Mouse (Mus musculus) granulocyte monocyte progenitor cell, adult 5-6 weeks (primary cell): ENCODE measurements at regions not wholly inside any gene's neighbourhood (a gene's known extent, or its start where the extent isn't known, plus 50 kb on each side); places are given as distances from the start of the nearest gene placed in this dataset.

ENCODE experiments used
- ATAC-seq: replicated peaks from 2 replicates; pipeline ENCODE4 v1.8.0; 2016; ENCODE audit warnings: mild to moderate bottlenecking, moderate TSS enrichment, inconsistent platforms; ENCODE audit not compliant: poor library complexity, severe bottlenecking

GRCm38 (mm10) chr8:34505829-34506555, 394.5 kb upstream of the Gm10131 start:
- no peak for ATAC-seq

- ATAC-seq = no peak
These were observed 393.6 kb upstream of the Gm10131 start for GRCm38 (mm10) chr8:34505102-34505501.

- no peak for ATAC-seq
These were observed 391.1 kb upstream of the Gm10131 start for GRCm38 (mm10) chr8:34502606-34503162.

GRCm38 (mm10) chr8:34499196-34499595, 387.7 kb upstream of the Gm10131 start:
- no peak for ATAC-seq

GRCm38 (mm10) chr8:34496751-34497150, 385.2 kb upstream of the Gm10131 start:
- no peak for ATAC-seq

- ATAC-seq = no peak
These were observed 384.4 kb upstream of the Gm10131 start for GRCm38 (mm10) chr8:34495974-34496373.

GRCm38 (mm10) chr8:34488746-34489400, 377.3 kb upstream of the Gm10131 start:
- no peak for ATAC-seq

GRCm38 (mm10) chr8:34486433-34487096, 375.0 kb upstream of the Gm10131 start:
- ATAC-seq = no peak

- peak; percentile 65 for ATAC-seq
These were observed 374.4 kb upstream of the Gm10131 start for GRCm38 (mm10) chr8:34485905-34486304.

- ATAC-seq = no peak
These were observed 373.8 kb upstream of the Gm10131 start for GRCm38 (mm10) chr8:34485346-34485745.

- ATAC-seq = peak; percentile 58; the same call in 1 of the 2 replicates
These were observed 373.2 kb upstream of the Gm10131 start for GRCm38 (mm10) chr8:34484551-34485335.

GRCm38 (mm10) chr8:34483212-34483611, 371.7 kb upstream of the Gm10131 start:
- ATAC-seq = no peak

GRCm38 (mm10) chr8:34482676-34483075, 371.1 kb upstream of the Gm10131 start:
- no peak for ATAC-seq

GRCm38 (mm10) chr8:34480496-34480895, 369.0 kb upstream of the Gm10131 start:
- ATAC-seq = no peak

GRCm38 (mm10) chr8:34478891-34479290, 367.4 kb upstream of the Gm10131 start:
- ATAC-seq = no peak

- ATAC-seq = no peak
These were observed 366.9 kb upstream of the Gm10131 start for GRCm38 (mm10) chr8:34478465-34478864.

- ATAC-seq = no peak
These were observed 364.7 kb upstream of the Gm10131 start for GRCm38 (mm10) chr8:34476146-34476820.

GRCm38 (mm10) chr8:34474593-34474992, 363.1 kb upstream of the Gm10131 start:
- no peak for ATAC-seq

- no peak for ATAC-seq
These were observed 362.2 kb upstream of the Gm10131 start for GRCm38 (mm10) chr8:34473769-34474168.

- no peak for ATAC-seq
These were observed 361.8 kb upstream of the Gm10131 start for GRCm38 (mm10) chr8:34473301-34473700.
